Mouse (Mus musculus): ENCODE results near the gene Med13l. TPM values are rescaled to one million over a fixed set of nuclear protein-coding genes. Genes with fewer than 3 reads are reported as not detected.

The Med13l gene
- polyA plus RNA-seq (2015; fragmentation: Nextera tagmentation; extraction: Ambion mirVana), result 7.0 and 7.8 TPM in 2 replicates

- Histone ChIP-seq H3K36me3 (ENCODE audit: insufficient read depth, low read length) (no peaks in the 10 kb centered on the region), H3K4me3 (replicated peaks; ENCODE audit: low read depth, low read length) (peak within 1 kb of the TSS; percentile 82), H3K9me3 (replicated peaks; ENCODE audit: low read length) (no peaks in the 10 kb centered on the region), H3K4me2 (ENCODE audit: low read length) (peak within 1 kb of the TSS; percentile 87), H3K27ac (peak within 1 kb of the TSS; percentile 92), H3K9ac (ENCODE audit: low read depth, low read length) (peak within 1 kb of the TSS; percentile 92), H3K4me1 (replicated peaks; ENCODE audit: insufficient read depth, low read length) (0 out of 2 replicates have a peak, but pooled peaks cover 3% of the 10 kb centered on the region), H3K27me3 (ENCODE audit: insufficient read depth, low read length) (no peaks in the 10 kb centered on the region)
- no peak for TF ChIP-seq CTCF (IDR thresholded peaks at IDR 0.05; ENCODE audit: low read depth)
- DNase-seq (ENCODE audit: low spot score), result peak; percentile 82
- WGBS, result under 1% methylated on average over 70 of the region's 120 CpGs
- peak; percentile 82 for ATAC-seq (replicated peaks; ENCODE audit: low FRiP score, low read depth)
These were observed at the start of gene Med13l for GRCm38 (mm10) chr5:118560385-118561085. Gene Med13l (plus strand): TSS chr5:118560679.

DNA sequence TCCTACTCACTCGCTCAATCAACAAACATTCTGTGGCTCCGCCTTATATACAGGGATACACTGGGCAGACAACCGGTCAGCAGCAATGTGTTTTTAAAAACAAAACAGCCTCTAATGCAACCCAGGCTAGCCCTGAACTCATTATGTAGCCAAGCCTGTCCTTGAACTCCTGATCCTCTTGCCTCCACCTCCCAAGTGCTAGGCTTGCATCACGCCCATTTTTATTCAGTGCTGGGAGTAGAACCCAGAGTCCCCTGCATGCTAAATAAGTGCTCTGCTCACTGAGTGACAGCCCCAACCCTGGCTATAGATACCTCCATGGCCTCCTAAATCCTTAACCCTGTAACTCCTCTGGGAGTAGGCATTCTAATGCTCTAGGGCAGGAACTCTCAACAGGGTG lies 49.5 kb upstream of the Med13l start:
- Histone ChIP-seq H3K36me3 (ENCODE audit: insufficient read depth, low read length) (no peaks in the 10 kb centered on the region), H3K27ac (no peak overlapping the region), H3K9ac (ENCODE audit: low read depth, low read length) (no peak overlapping the region), H3K4me3 (replicated peaks; ENCODE audit: low read depth, low read length) (no peak overlapping the region), H3K4me1 (replicated peaks; ENCODE audit: insufficient read depth, low read length) (peaks cover 8% of the 10 kb centered on the region; the same call in 1 of the 2 replicates), H3K27me3 (ENCODE audit: insufficient read depth, low read length) (no peaks in the 10 kb centered on the region), H3K4me2 (ENCODE audit: low read length) (no peak overlapping the region), H3K9me3 (replicated peaks; ENCODE audit: low read length) (no peaks in the 10 kb centered on the region)
- ATAC-seq (replicated peaks; ENCODE audit: low FRiP score, low read depth) (no peak), DNase-seq (ENCODE audit: low spot score) (no peak)
- TF ChIP-seq CTCF (IDR thresholded peaks at IDR 0.05; ENCODE audit: low read depth), result no peak
- WGBS, result 88% methylated on average over 4 of the region's 4 CpGs

GRCm38 (mm10) chr5:118513005-118513404 lies 47.5 kb upstream of the Med13l start:
- 61% methylated on average over 1 of the region's 1 CpGs for WGBS
- H3K27ac ChIP-seq, result no peak overlapping the region
- 0 out of 2 replicates have a peak, but pooled peaks have one; percentile 26 for ATAC-seq (replicated peaks; ENCODE audit: low FRiP score, low read depth)

GRCm38 (mm10) chr5:118513629-118514526 lies 46.6 kb upstream of the Med13l start:
- WGBS, result 4% methylated on average over 43 of the region's 43 CpGs
- Histone ChIP-seq H3K4me3 (replicated peaks; ENCODE audit: low read depth, low read length) (peak overlapping the region; percentile 26), H3K36me3 (ENCODE audit: insufficient read depth, low read length) (no peaks in the 10 kb centered on the region), H3K27ac (no peak overlapping the region), H3K4me1 (replicated peaks; ENCODE audit: insufficient read depth, low read length) (peaks cover 18% of the 10 kb centered on the region; the same call in 1 of the 2 replicates), H3K9me3 (replicated peaks; ENCODE audit: low read length) (no peaks in the 10 kb centered on the region), H3K27me3 (ENCODE audit: insufficient read depth, low read length) (no peaks in the 10 kb centered on the region), H3K9ac (ENCODE audit: low read depth, low read length) (peak overlapping the region; percentile 23; the same call in 1 of the 2 replicates), H3K4me2 (ENCODE audit: low read length) (peak overlapping the region; percentile 59)
- ATAC-seq (replicated peaks; ENCODE audit: low FRiP score, low read depth) (no peak), DNase-seq (ENCODE audit: low spot score) (peak; percentile 71)
- TF ChIP-seq CTCF (IDR thresholded peaks at IDR 0.05; ENCODE audit: low read depth), result no peak

More at GRCm38 (mm10) chr5:118513005-118513404, 47.5 kb upstream of the Med13l start:
- Histone ChIP-seq H3K27me3 (ENCODE audit: insufficient read depth, low read length) (no peaks in the 10 kb centered on the region), H3K4me3 (replicated peaks; ENCODE audit: low read depth, low read length) (no peak overlapping the region), H3K4me2 (ENCODE audit: low read length) (no peak overlapping the region), H3K9ac (ENCODE audit: low read depth, low read length) (no peak overlapping the region), H3K36me3 (ENCODE audit: insufficient read depth, low read length) (no peaks in the 10 kb centered on the region), H3K4me1 (replicated peaks; ENCODE audit: insufficient read depth, low read length) (peaks cover 18% of the 10 kb centered on the region; the same call in 1 of the 2 replicates), H3K9me3 (replicated peaks; ENCODE audit: low read length) (no peaks in the 10 kb centered on the region)
- DNase-seq (ENCODE audit: low spot score), result no peak
- no peak for TF ChIP-seq CTCF (IDR thresholded peaks at IDR 0.05; ENCODE audit: low read depth)

DNA sequence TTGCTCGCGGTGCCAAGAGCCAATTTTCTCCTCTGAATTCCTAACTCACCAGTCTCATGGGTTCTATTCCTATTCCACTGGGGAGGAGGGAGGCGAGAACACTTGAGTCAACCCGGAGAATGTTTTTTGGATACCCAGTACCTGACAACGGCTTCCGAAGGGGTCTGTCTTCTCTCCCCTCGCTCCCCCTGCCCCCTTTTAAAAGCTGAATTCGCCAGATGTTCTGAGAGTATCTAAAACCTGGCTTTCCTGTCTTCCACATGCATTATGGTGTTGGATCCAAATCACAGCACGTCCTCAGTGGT lies 46.0 kb upstream of the Med13l start:
- H3K4me3 ChIP-seq (replicated peaks; ENCODE audit: low read depth, low read length), result peak overlapping the region; percentile 26; the same call in 1 of the 2 replicates
- peaks cover 18% of the 10 kb centered on the region; the same call in 1 of the 2 replicates for H3K4me1 ChIP-seq (replicated peaks; ENCODE audit: insufficient read depth, low read length)
- H3K27me3 ChIP-seq (ENCODE audit: insufficient read depth, low read length), result no peaks in the 10 kb centered on the region
- peak overlapping the region; percentile 59 for H3K4me2 ChIP-seq (ENCODE audit: low read length)
- TF ChIP-seq CTCF (IDR thresholded peaks at IDR 0.05; ENCODE audit: low read depth), result no peak
- no peak overlapping the region for H3K9ac ChIP-seq (ENCODE audit: low read depth, low read length)
- H3K27ac ChIP-seq, result no peak overlapping the region
- H3K9me3 ChIP-seq (replicated peaks; ENCODE audit: low read length), result no peaks in the 10 kb centered on the region
- no peak for DNase-seq (ENCODE audit: low spot score)
- no peaks in the 10 kb centered on the region for H3K36me3 ChIP-seq (ENCODE audit: insufficient read depth, low read length)
- WGBS, result 18% methylated on average over 9 of the region's 9 CpGs
- ATAC-seq (replicated peaks; ENCODE audit: low FRiP score, low read depth), result no peak

DNA sequence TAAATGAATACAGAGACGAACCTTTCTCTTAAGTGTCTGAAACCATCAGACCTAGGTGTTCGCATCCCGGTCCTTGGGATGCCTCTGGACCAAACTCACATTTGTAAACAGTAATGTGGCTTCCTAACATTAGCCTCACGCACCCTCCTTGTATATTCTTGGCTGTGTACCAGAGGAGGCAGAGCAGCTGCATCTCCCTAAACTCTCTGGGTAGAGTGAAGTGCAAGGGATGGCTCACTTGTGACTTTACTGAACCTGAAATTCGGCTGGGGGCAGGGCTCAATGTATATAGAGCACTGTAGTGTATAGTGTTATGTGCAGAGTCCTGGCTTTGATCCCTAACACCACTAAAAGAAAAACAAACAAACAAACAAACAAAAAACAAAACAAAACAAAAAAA lies 45.6 kb upstream of the Med13l start:
- Histone ChIP-seq H3K4me3 (replicated peaks; ENCODE audit: low read depth, low read length) (0 out of 2 replicates have a peak overlapping the region, but pooled peaks have one; percentile 26), H3K36me3 (ENCODE audit: insufficient read depth, low read length) (no peaks in the 10 kb centered on the region), H3K9ac (ENCODE audit: low read depth, low read length) (no peak overlapping the region), H3K4me1 (replicated peaks; ENCODE audit: insufficient read depth, low read length) (peaks cover 18% of the 10 kb centered on the region; the same call in 1 of the 2 replicates), H3K27ac (no peak overlapping the region), H3K4me2 (ENCODE audit: low read length) (peak overlapping the region; percentile 59; the same call in 1 of the 2 replicates), H3K9me3 (replicated peaks; ENCODE audit: low read length) (no peaks in the 10 kb centered on the region), H3K27me3 (ENCODE audit: insufficient read depth, low read length) (no peaks in the 10 kb centered on the region)
- TF ChIP-seq CTCF (IDR thresholded peaks at IDR 0.05; ENCODE audit: low read depth), result no peak
- 47% methylated on average over 5 of the region's 5 CpGs for WGBS
- no peak for ATAC-seq (replicated peaks; ENCODE audit: low FRiP score, low read depth)
- no peak for DNase-seq (ENCODE audit: low spot score)

Data from kidney, postnatal 0 days (tissue).